Mouse (Mus musculus) lung, postnatal 0 days (tissue): ENCODE results near the gene Ankrd13b. TPM values are rescaled to one million over a fixed set of nuclear protein-coding genes. Genes with fewer than 3 reads are reported as not detected.

Experiments used
- ATAC-seq: fragments of 200-750 bp; cut with Nextera tagmentation; 2 replicates; pipeline ENCODE4 v1.8.0; 2017; ENCODE audit warnings: moderate library complexity
- DNase-seq: peaks from one replicate; pipeline ENCODE4 v3.0.0-alpha.2; 2016; ENCODE audit warnings: low spot score
- H3K27ac ChIP-seq: fragments of 300-500 bp; sonication (generic); 2 replicates; pipeline ENCODE4 v1.5.1; 2014; ENCODE audit warnings: antibody characterized with exemption, mild to moderate bottlenecking, low read length, mixed read lengths
- H3K27me3 ChIP-seq: fragments of 300-500 bp; sonication (generic); replicated peaks from 2 replicates; pipeline ENCODE4 v1.6.1; 2014; ENCODE audit warnings: low read length, mixed read lengths; ENCODE audit not compliant: insufficient read depth
- H3K36me3 ChIP-seq: fragments of 300-500 bp; sonication (generic); 2 replicates; pipeline ENCODE4 v1.6.1; 2014; ENCODE audit warnings: low read length, mixed read lengths; ENCODE audit not compliant: insufficient read depth
- H3K4me1 ChIP-seq: fragments of 300-500 bp; sonication (generic); 2 replicates; pipeline ENCODE4 v1.6.1; 2014; ENCODE audit warnings: antibody characterized with exemption, low read depth, low read length, mixed read lengths; ENCODE audit not compliant: insufficient read depth
- H3K4me2 ChIP-seq: fragments of 300-500 bp; sonication (generic); replicated peaks from 2 replicates; pipeline ENCODE4 v1.6.1; 2014; ENCODE audit warnings: low read depth, mild to moderate bottlenecking, low read length, moderate library complexity, mixed read lengths
- H3K4me3 ChIP-seq: fragments of 300-500 bp; sonication (generic); 2 replicates; pipeline ENCODE4 v1.5.1; 2014; ENCODE audit warnings: low read depth, low read length
- H3K9ac ChIP-seq: fragments of 300-500 bp; sonication (generic); replicated peaks from 2 replicates; pipeline ENCODE4 v1.6.1; 2014; ENCODE audit warnings: low read depth, mild to moderate bottlenecking
- H3K9me3 ChIP-seq: fragments of 300-500 bp; sonication (generic); 2 replicates; pipeline ENCODE4 v1.6.1; 2016; ENCODE audit warnings: low read length, mixed read lengths
- CTCF ChIP-seq: IDR thresholded peaks from 2 replicates; pipeline ENCODE4 v1.5.1; 2016; ENCODE audit warnings: antibody characterized with exemption, mild to moderate bottlenecking
- EP300 ChIP-seq: IDR thresholded peaks from 2 replicates; pipeline ENCODE4 v1.6.1; 2016; ENCODE audit warnings: antibody characterized with exemption, mild to moderate bottlenecking, control low read depth
- WGBS: fragments of 180-500 bp; shearing (Covaris S2); extraction: QIAGEN DNeasy Blood & Tissue Kit; methylation state at CpG from one replicate; pipeline ENCODE4 v1.1.7; 2014; 5-methylcytosine and 5-hydroxymethylcytosine counted together
- polyA plus RNA-seq: library from polyadenylated mRNA; unstranded; fragments of >200 nt; fragmentation: Nextera tagmentation; extraction: Ambion mirVana; gene quantifications from 2 replicates; pipeline ENCODE4 v1.2.1, GENCODE M21; 2015

The Ankrd13b gene
- polyA plus RNA-seq, 1 experiment from 2014 or later: 2.2 TPM

GRCm38 (mm10) chr11:77461856-77462255, 27.6 kb downstream of the Ankrd13b start:
- ATAC-seq (no peak), DNase-seq (no peak)
- Histone ChIP-seq H3K9ac (no peak overlapping the region), H3K9me3 (no peaks in the 10 kb centered on the region), H3K27me3 (peaks cover 21% of the 10 kb centered on the region; the same call in 1 of the 2 replicates), H3K4me1 (peaks cover 5% of the 10 kb centered on the region; the same call in 1 of the 2 replicates), H3K4me2 (peak overlapping the region; percentile 86), H3K36me3 (no peaks in the 10 kb centered on the region), H3K4me3 (peak overlapping the region; percentile 51), H3K27ac (no peak overlapping the region)
- WGBS: 4% methylated on average over 6 of the region's 6 CpGs
- TF ChIP-seq EP300 (no peak), CTCF (no peak)

DNA sequence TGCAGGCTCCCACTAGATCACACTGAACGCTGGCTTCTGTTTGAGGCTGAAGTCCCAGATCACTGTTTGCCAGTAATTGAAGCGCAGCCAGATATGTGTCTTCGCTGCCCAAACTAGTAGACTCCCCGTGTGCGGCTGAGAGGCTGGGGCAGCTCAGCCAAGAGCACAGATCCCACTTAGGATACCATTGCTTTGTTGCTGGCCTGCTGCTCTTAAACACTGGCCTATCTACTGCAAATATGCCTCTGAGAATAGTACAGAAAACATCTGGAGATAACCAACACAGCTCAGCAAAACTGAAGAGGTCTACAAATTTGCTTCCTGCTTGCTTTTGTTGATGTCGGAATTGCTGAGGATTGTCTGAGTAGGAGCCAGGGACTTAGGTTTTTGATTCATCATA, 32.6 kb downstream of the Ankrd13b start:
- Histone ChIP-seq H3K27me3 (0 out of 2 replicates have a peak, but pooled peaks cover 5% of the 10 kb centered on the region), H3K27ac (no peak overlapping the region), H3K36me3 (peaks cover 25% of the 10 kb centered on the region; the same call in 1 of the 2 replicates), H3K4me1 (peaks cover 2% of the 10 kb centered on the region; the same call in 1 of the 2 replicates), H3K4me3 (no peak overlapping the region), H3K9ac (no peak overlapping the region), H3K4me2 (no peak overlapping the region), H3K9me3 (no peaks in the 10 kb centered on the region)
- no peak; the same call in 1 of the 2 replicates for ATAC-seq
- peak; percentile 45 for DNase-seq
- TF ChIP-seq CTCF (no peak), EP300 (no peak)
- WGBS: 49% methylated on average over 6 of the region's 6 CpGs

DNA sequence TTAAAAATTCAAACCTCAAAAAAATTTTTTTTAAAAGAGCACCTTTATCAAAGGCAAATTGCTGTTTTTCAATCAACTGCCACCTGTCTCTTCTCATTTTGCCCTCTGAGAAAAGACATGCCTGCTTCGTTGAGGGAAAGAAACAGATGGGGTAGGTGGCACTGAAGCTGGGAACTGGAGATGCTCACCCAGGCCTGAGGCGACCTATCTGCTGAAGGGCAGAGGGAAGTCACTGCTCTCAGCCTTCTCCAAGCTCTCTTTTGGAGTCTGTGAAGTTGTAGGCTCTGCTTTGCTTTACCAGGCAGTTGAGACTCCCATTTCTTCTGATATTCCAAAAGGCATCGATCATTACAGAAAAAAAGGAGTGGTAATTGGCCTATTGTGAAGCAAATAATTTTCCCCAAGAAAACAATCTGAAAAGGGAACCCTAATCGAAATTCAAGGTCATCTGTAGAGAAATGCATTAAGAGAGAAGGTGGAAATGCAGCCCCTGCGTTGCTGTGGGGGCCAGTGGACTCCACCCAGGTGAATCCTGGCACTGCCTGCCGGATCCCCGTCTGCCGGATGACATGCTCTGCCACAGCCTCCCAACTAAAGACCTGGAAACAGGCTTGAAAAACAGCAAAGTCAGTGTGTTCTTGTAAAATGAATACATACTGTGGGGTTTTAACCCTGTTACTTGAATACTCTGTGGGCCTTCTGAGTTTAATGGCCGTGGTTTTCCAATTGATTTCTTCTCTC, 33.5 kb downstream of the Ankrd13b start:
- Histone ChIP-seq H3K27ac (no peak overlapping the region), H3K36me3 (peaks cover 28% of the 10 kb centered on the region), H3K4me2 (no peak overlapping the region), H3K4me3 (no peak overlapping the region), H3K4me1 (no peaks in the 10 kb centered on the region), H3K9me3 (no peaks in the 10 kb centered on the region), H3K9ac (no peak overlapping the region), H3K27me3 (0 out of 2 replicates have a peak, but pooled peaks cover under 1% of the 10 kb centered on the region)
- DNase-seq (no peak), ATAC-seq (no peak)
- no peak for TF ChIP-seq CTCF
- TF ChIP-seq EP300: no peak
- WGBS: 80% methylated on average over 9 of the region's 9 CpGs

GRCm38 (mm10) chr11:77453388-77453787, 36.1 kb downstream of the Ankrd13b start:
- Histone ChIP-seq H3K27ac (no peak overlapping the region), H3K9ac (no peak overlapping the region), H3K4me1 (no peaks in the 10 kb centered on the region), H3K36me3 (peaks cover 38% of the 10 kb centered on the region), H3K4me3 (no peak overlapping the region), H3K27me3 (no peaks in the 10 kb centered on the region), H3K9me3 (no peaks in the 10 kb centered on the region), H3K4me2 (no peak overlapping the region)
- 87% methylated on average over 2 of the region's 2 CpGs for WGBS
- no peak for ATAC-seq
- DNase-seq: no peak
- TF ChIP-seq EP300 (no peak), CTCF (no peak)

DNA sequence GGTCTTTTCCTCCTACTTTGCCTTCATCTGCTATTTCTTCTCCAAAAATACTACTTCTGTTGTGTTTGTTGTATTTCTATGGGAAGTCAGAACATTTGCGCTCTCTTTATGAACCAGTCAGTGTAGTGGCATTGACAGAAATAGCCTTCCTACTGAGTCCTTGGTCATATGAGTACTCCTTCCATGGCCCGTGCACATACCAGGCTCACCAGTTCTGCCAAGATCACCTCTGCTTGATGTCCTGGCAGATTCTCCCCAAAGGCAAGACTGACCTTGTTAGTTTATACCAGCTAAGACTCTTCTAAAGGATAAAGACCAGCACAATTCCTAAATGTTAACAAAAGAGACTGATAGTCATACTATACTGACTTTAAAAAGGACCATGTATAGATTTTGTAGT, 37.8 kb downstream of the Ankrd13b start:
- Histone ChIP-seq H3K9me3 (no peaks in the 10 kb centered on the region), H3K4me3 (no peak overlapping the region), H3K27ac (no peak overlapping the region), H3K4me2 (no peak overlapping the region), H3K9ac (no peak overlapping the region), H3K4me1 (no peaks in the 10 kb centered on the region), H3K27me3 (no peaks in the 10 kb centered on the region), H3K36me3 (peaks cover 38% of the 10 kb centered on the region)
- ATAC-seq (no peak), DNase-seq (no peak)
- 93% methylated on average over 2 of the region's 2 CpGs for WGBS
- TF ChIP-seq EP300 (no peak), CTCF (no peak)

DNA sequence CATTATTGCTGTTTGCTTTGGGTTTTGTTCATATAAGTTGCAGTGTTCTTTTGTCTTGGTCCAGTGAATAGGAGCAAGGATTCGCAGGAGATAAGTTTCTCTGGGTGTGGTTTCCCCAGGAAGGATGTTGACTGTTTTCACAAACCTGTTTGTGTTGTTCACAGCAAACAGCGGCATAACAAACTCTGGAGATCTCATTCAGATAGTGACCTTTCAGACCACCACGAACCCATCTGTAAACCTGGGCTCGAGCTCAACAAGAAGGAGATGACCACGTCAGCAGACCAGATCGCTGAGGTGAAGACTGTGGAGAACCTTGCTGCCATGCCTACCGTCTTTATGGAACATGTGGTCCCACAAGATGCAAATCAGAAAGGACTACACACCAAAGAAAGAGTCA, 40.3 kb downstream of the Ankrd13b start:
- 80% methylated on average over 7 of the region's 7 CpGs for WGBS
- H3K36me3 ChIP-seq: peaks cover 22% of the 10 kb centered on the region; the same call in 1 of the 2 replicates

More for the DNA sequence above, 40.3 kb downstream of the Ankrd13b start:
- Histone ChIP-seq H3K4me2 (no peak overlapping the region), H3K27me3 (no peaks in the 10 kb centered on the region), H3K9me3 (no peaks in the 10 kb centered on the region), H3K27ac (no peak overlapping the region), H3K4me1 (peaks cover 10% of the 10 kb centered on the region; the same call in 1 of the 2 replicates), H3K4me3 (no peak overlapping the region), H3K9ac (no peak overlapping the region)
- ATAC-seq: no peak
- DNase-seq: no peak
- TF ChIP-seq EP300 (peak; percentile 77), CTCF (no peak)
